ENCODE assay signal across 8 mouse cellular contexts in the genomic region with DNA sequence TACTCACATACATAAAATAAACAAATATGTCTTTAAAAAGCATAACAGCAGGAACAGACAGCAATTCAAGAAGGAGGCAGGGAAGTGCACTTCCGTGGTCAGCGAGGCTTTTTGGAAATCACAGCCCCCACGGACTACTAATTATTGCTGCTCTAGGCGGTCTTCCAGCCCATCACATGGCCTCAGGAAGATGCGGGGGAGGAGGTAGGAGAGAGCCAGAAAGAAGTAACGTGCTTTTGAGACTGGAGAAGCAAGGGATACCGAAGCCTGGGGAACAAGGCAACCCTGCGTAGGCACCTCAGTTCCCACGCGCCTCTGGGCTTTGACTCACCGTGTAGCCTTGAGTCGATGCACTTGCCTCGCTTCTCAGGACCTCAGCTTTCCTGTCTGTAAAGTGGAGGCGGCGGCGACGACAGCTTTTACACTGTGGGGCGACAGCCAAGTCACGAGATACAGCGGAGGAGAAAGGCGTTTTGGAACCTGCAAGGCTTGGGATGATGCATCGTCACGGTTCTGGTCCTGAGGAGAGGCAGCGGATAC. TPM values are rescaled to one million over a fixed set of nuclear protein-coding genes. Genes with fewer than 3 reads are reported as not detected.
A peak's percentile ranks its signal among the peaks of the same experiment; 100 is the strongest.
DNase-seq lines count a peak whose midpoint lies in the region; ATAC-seq and TF ChIP-seq lines count a peak whose summit lies in the region.

No protein-coding gene starts in this region.

- H3K36me3 ChIP-seq in hindbrain, postnatal 0 days (ENCODE audit: insufficient read depth, low read length): peaks cover 17% of the 10 kb centered on the region
- peaks cover 14% of the 10 kb centered on the region for H3K36me3 ChIP-seq in midbrain, embryonic 16.5 days (ENCODE audit: control insufficient read depth, insufficient read depth, low read length)

- peak overlapping the region; percentile 74 for H3K9ac ChIP-seq in hindbrain, postnatal 0 days (replicated peaks; ENCODE audit: low read length)
- peak overlapping the region; percentile 80 for H3K9ac ChIP-seq in midbrain, embryonic 16.5 days (ENCODE audit: low read depth, low read length)

- H3K4me2 ChIP-seq in hindbrain, postnatal 0 days (ENCODE audit: low read depth, low read length): peak overlapping the region; percentile 96
- peak overlapping the region; percentile 90 for H3K4me2 ChIP-seq in midbrain, embryonic 16.5 days (ENCODE audit: low read length)

- no peak for TF ChIP-seq CTCF in hindbrain, postnatal 0 days (IDR thresholded peaks at IDR 0.05; ENCODE audit: low read depth)

- peak overlapping the region; percentile 84 for H3K4me3 ChIP-seq in hindbrain, postnatal 0 days (ENCODE audit: low read length)
- H3K4me3 ChIP-seq in midbrain, embryonic 16.5 days (ENCODE audit: low read depth, low read length): peak overlapping the region; percentile 76

- WGBS in hindbrain, postnatal 0 days: under 1% methylated on average over 24 of the region's 24 CpGs
- WGBS in midbrain, embryonic 16.5 days: under 1% methylated on average over 24 of the region's 24 CpGs

- H3K27ac ChIP-seq in hindbrain, postnatal 0 days: peak overlapping the region; percentile 85
- peak overlapping the region; percentile 86 for H3K27ac ChIP-seq in midbrain, embryonic 16.5 days (ENCODE audit: low read length)

- H3K9me3 ChIP-seq in hindbrain, postnatal 0 days (ENCODE audit: low read length): no peaks in the 10 kb centered on the region
- no peaks in the 10 kb centered on the region for H3K9me3 ChIP-seq in midbrain, embryonic 16.5 days (replicated peaks; ENCODE audit: control insufficient read depth, low read length, poor library complexity, severe bottlenecking)

- no peaks in the 10 kb centered on the region for H3K27me3 ChIP-seq in hindbrain, postnatal 0 days (ENCODE audit: insufficient read depth, low read length)
- H3K27me3 ChIP-seq in midbrain, embryonic 16.5 days (ENCODE audit: control insufficient read depth, insufficient read depth, low read depth, low read length): no peaks in the 10 kb centered on the region

- peak; percentile 11 for DNase-seq in gastrocnemius, postnatal 14 days
- DNase-seq in gastrocnemius, adult 8-10 months (ENCODE audit: low spot score in 2 of 2): no peak
- DNase-seq in right cerebral cortex, adult 2 months (ENCODE audit: low spot score in 2 of 2): peak; percentile 85 to 87
- DNase-seq in right cerebral cortex, postnatal 4 days: no peak
- DNase-seq in hindbrain, postnatal 0 days (ENCODE audit: low spot score): peak; percentile 51
- DNase-seq in layer of hippocampus, adult 9-10 months (ENCODE audit: low spot score): no peak
- DNase-seq in thymus, postnatal 14 days: no peak

- ATAC-seq in hindbrain, postnatal 0 days: no peak; the same call in 1 of the 2 replicates
- ATAC-seq in midbrain, embryonic 16.5 days: no peak

- intact Hi-C loops in gastrocnemius, postnatal 14 days (cut with DNase I; ENCODE audit: low total_unique reads): no loop called here

- peaks cover 10% of the 10 kb centered on the region; the same call in 1 of the 2 replicates for H3K4me1 ChIP-seq in hindbrain, postnatal 0 days (ENCODE audit: insufficient read depth, low read length)
- H3K4me1 ChIP-seq in midbrain, embryonic 16.5 days (ENCODE audit: control insufficient read depth, insufficient read depth, low read length): peaks cover 33% of the 10 kb centered on the region

RNA-seq across cellular contexts. Expression of a gene that starts 0.7 kb away (rescaled TPM):
- total RNA-seq in gastrocnemius, postnatal 14 days (2021): 1 to 10 TPM; 7.7 to 8.5 TPM
- total RNA-seq in gastrocnemius, adult 8-10 months (2022): 1 to 10 TPM; 5.4 to 9.1 (median 6.6) TPM
- 13.3 and 15.1 TPM in 2 replicates for total RNA-seq in hindbrain, postnatal 0 days (2014; rRNA removed)
- polyA plus RNA-seq in hindbrain, postnatal 0 days (2015; fragmentation: Nextera tagmentation; extraction: Ambion mirVana): 5.4 and 5.9 TPM in 2 replicates
- polyA plus RNA-seq in midbrain, embryonic 16.5 days (2015; fragmentation: Nextera tagmentation; extraction: Ambion mirVana): 7.6 and 8.8 TPM in 2 replicates

RNA-seq across cellular contexts. Expression of a gene that starts 0.8 kb away (rescaled TPM):
- total RNA-seq in gastrocnemius, postnatal 14 days (2021): 10 to 100 TPM; 13.1 to 16.8 TPM
- total RNA-seq in gastrocnemius, adult 8-10 months (2022): 10 to 100 TPM; 19.7 to 21.8 (median 20.9) TPM
- total RNA-seq in hindbrain, postnatal 0 days (2014; rRNA removed): 15.2 and 29.9 TPM in 2 replicates
- polyA plus RNA-seq in hindbrain, postnatal 0 days (2015; fragmentation: Nextera tagmentation; extraction: Ambion mirVana): 12.3 and 14.4 TPM in 2 replicates
- 23.1 and 23.2 TPM in 2 replicates for polyA plus RNA-seq in midbrain, embryonic 16.5 days (2015; fragmentation: Nextera tagmentation; extraction: Ambion mirVana)

RNA-seq across cellular contexts. Expression of a gene that starts 13.9 kb away (rescaled TPM):
- 10 to 100 TPM; 14.6 to 16.1 TPM for total RNA-seq in gastrocnemius, postnatal 14 days (2021)
- 10 to 100 TPM; 14.4 to 18.1 (median 16.4) TPM for total RNA-seq in gastrocnemius, adult 8-10 months (2022)
- 64.1 and 77.7 TPM in 2 replicates for total RNA-seq in hindbrain, postnatal 0 days (2014; rRNA removed)
- 45.8 and 50.0 TPM in 2 replicates for polyA plus RNA-seq in hindbrain, postnatal 0 days (2015; fragmentation: Nextera tagmentation; extraction: Ambion mirVana)
- polyA plus RNA-seq in midbrain, embryonic 16.5 days (2015; fragmentation: Nextera tagmentation; extraction: Ambion mirVana): 45.1 and 48.5 TPM in 2 replicates

RNA-seq across cellular contexts. Expression of a gene that starts 13.9 kb away (rescaled TPM):
- total RNA-seq in gastrocnemius, postnatal 14 days (2021): 1 to 10 TPM; 1.0 to 1.8 TPM
- under 1 TPM; 0.11 to 0.49 (median 0.27) TPM for total RNA-seq in gastrocnemius, adult 8-10 months (2022)
- total RNA-seq in hindbrain, postnatal 0 days (2014; rRNA removed): 8.3 and 10.9 TPM in 2 replicates
- 9.4 and 9.6 TPM in 2 replicates for polyA plus RNA-seq in hindbrain, postnatal 0 days (2015; fragmentation: Nextera tagmentation; extraction: Ambion mirVana)
- 19.1 and 25.3 TPM in 2 replicates for polyA plus RNA-seq in midbrain, embryonic 16.5 days (2015; fragmentation: Nextera tagmentation; extraction: Ambion mirVana)

RNA-seq across cellular contexts. Expression of a gene that starts 43.2 kb away (rescaled TPM):
- total RNA-seq in gastrocnemius, postnatal 14 days (2021): 10 to 100 TPM in 1 of 2 experiments, 1 to 10 TPM in 1; 6.6 to 10.6 TPM
- 10 to 100 TPM in 1 of 4 experiments, 1 to 10 TPM in 3; 6.4 to 11.0 (median 7.2) TPM for total RNA-seq in gastrocnemius, adult 8-10 months (2022)
- total RNA-seq in hindbrain, postnatal 0 days (2014; rRNA removed): 13.0 and 25.3 TPM in 2 replicates
- 17.4 and 21.3 TPM in 2 replicates for polyA plus RNA-seq in hindbrain, postnatal 0 days (2015; fragmentation: Nextera tagmentation; extraction: Ambion mirVana)
- 27.3 and 28.1 TPM in 2 replicates for polyA plus RNA-seq in midbrain, embryonic 16.5 days (2015; fragmentation: Nextera tagmentation; extraction: Ambion mirVana)

Comparison
In these comparisons a context has a peak if more than half of its experiments do, and no peak if none do; other contexts are left out.
1. DNase-seq: peak in gastrocnemius, postnatal 14 days (single experiment), right cerebral cortex, adult 2 months (2 of 2) and hindbrain, postnatal 0 days (single experiment); none in gastrocnemius, adult 8-10 months (0 of 2), right cerebral cortex, postnatal 4 days (single experiment), layer of hippocampus, adult 9-10 months (single experiment) and thymus, postnatal 14 days (single experiment).